Mouse (Mus musculus) liver, adult (tissue): Measurements from ENCODE around the gene Tpo.

ENCODE experiments used
- GATA4 ChIP-seq: IDR thresholded peaks from 2 replicates; pipeline ENCODE4 v1.6.1; 2014; ENCODE audit warnings: mild to moderate bottlenecking, low read length; ENCODE audit not compliant: insufficient replicate concordance

Tpo gene

GRCm38 (mm10) chr12:30048848-30049247 lies 83.6 kb downstream of the Tpo start:
- TF ChIP-seq GATA4: no peak

- no peak for TF ChIP-seq GATA4
These were observed 92.3 kb downstream of the Tpo start for GRCm38 (mm10) chr12:30040150-30040549.

GRCm38 (mm10) chr12:30039565-30039964 lies 92.9 kb downstream of the Tpo start:
- TF ChIP-seq GATA4: no peak

- TF ChIP-seq GATA4: no peak
These were observed 95.8 kb downstream of the Tpo start for GRCm38 (mm10) chr12:30036569-30037055.

- no peak for TF ChIP-seq GATA4
These were observed 96.4 kb downstream of the Tpo start for GRCm38 (mm10) chr12:30035841-30036568.

GRCm38 (mm10) chr12:30035406-30035805 lies 97.0 kb downstream of the Tpo start:
- no peak for TF ChIP-seq GATA4

GRCm38 (mm10) chr12:30034681-30035080 lies 97.7 kb downstream of the Tpo start:
- no peak for TF ChIP-seq GATA4

GRCm38 (mm10) chr12:30030571-30030970 lies 101.9 kb downstream of the Tpo start:
- no peak for TF ChIP-seq GATA4

GRCm38 (mm10) chr12:30029111-30029510 lies 103.3 kb downstream of the Tpo start:
- no peak for TF ChIP-seq GATA4

- TF ChIP-seq GATA4: no peak
These were observed 104.6 kb downstream of the Tpo start for GRCm38 (mm10) chr12:30027721-30028340.

- TF ChIP-seq GATA4: no peak
These were observed 108.1 kb downstream of the Tpo start for GRCm38 (mm10) chr12:30024264-30024825.

- TF ChIP-seq GATA4: 0 out of 2 replicates have a peak, but pooled peaks have one; percentile 17
These were observed 108.9 kb downstream of the Tpo start for GRCm38 (mm10) chr12:30023491-30023890.

- no peak for TF ChIP-seq GATA4
These were observed 112.0 kb downstream of the Tpo start for GRCm38 (mm10) chr12:30020447-30020846.

- no peak for TF ChIP-seq GATA4
These were observed 115.3 kb downstream of the Tpo start for GRCm38 (mm10) chr12:30017131-30017530.

GRCm38 (mm10) chr12:30015501-30015900 lies 116.9 kb downstream of the Tpo start:
- TF ChIP-seq GATA4: no peak

GRCm38 (mm10) chr12:30008741-30009140 lies 123.7 kb downstream of the Tpo start:
- no peak for TF ChIP-seq GATA4
